Mouse (Mus musculus) CH12.LX (cell line): ENCODE results near the gene Slc22a29. TPM values are rescaled to one million over a fixed set of nuclear protein-coding genes. Genes with fewer than 3 reads are reported as not detected.

Source experiments
- polyA plus RNA-seq: library from polyadenylated mRNA; unstranded; fragments of >175 nt; gene quantifications from 2 replicates; pipeline ENCODE4 v1.2.1, GENCODE M21; 2012; ENCODE audit warnings: low read depth; ENCODE audit not compliant: insufficient read length
- total RNA-seq, 2 experiments: library from RNA; depleted of rRNA; stranded (reverse); fragments of 300-350 nt in 1 of 2; fragments of >200 nt in 1 of 2; gene quantifications; 2 replicates each; pipeline ENCODE4 v1.2.3; 2012 to 2014

Gene Slc22a29
- total and polyA plus RNA-seq, 3 experiments, result not detected

Other genes with a start within 250 kb of the Slc22a29 start
- not detected in 2 replicates for gene Slc22a28, start 86.9 kb downstream of the Slc22a29 start, total RNA-seq (2012; rRNA removed)
- gene Slc22a28, start 86.9 kb downstream of the Slc22a29 start, total RNA-seq (2014; rRNA removed), result not detected in 2 replicates
- gene Slc22a28, start 86.9 kb downstream of the Slc22a29 start, polyA plus RNA-seq, result not detected in 2 replicates
- not detected in 2 replicates for gene Slc22a30, start 186.2 kb upstream of the Slc22a29 start, total RNA-seq (2012; rRNA removed)
- gene Slc22a30, start 186.2 kb upstream of the Slc22a29 start, total RNA-seq (2014; rRNA removed), result not detected in 2 replicates
- not detected in 2 replicates for gene Slc22a30, start 186.2 kb upstream of the Slc22a29 start, polyA plus RNA-seq